Mouse (Mus musculus) lung, postnatal 0 days (tissue): Measurements from ENCODE around the gene Plekha5.

Experiments used
- CTCF ChIP-seq: IDR thresholded peaks from 2 replicates; pipeline ENCODE4 v1.5.1; 2016; ENCODE audit warnings: antibody characterized with exemption, mild to moderate bottlenecking
- EP300 ChIP-seq: IDR thresholded peaks from 2 replicates; pipeline ENCODE4 v1.6.1; 2016; ENCODE audit warnings: antibody characterized with exemption, mild to moderate bottlenecking, control low read depth

DNA sequence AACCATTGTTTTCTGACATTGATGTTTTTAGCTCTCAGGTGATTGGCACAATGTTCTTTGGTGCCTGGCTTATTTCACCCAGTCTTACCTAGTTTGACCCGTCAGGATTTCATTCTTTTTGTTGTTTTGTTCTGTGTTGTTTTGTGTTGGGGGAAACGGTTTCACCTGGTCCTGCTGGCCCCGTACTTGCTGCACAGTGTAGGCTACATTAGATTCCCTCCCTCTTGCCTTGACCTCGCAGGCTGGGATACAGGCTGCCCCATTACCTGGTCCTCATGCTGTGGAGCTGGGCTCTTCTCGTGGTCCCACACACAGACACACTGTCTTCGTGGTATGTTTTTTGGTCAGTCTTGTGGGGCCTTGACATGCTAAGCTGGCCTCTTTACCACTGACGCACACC lies 20.3 kb downstream of the Plekha5 start:
- TF ChIP-seq CTCF (no peak), EP300 (no peak)
